Mouse (Mus musculus) hindbrain, embryonic 10.5 days (tissue): ENCODE measurements around the gene Fchsd2. TPM values are rescaled to one million over a fixed set of nuclear protein-coding genes. Genes with fewer than 3 reads are reported as not detected.

Source experiments
- DNase-seq: peaks from one replicate; pipeline ENCODE4 v3.0.0-alpha.2; 2017; ENCODE audit warnings: low spot score
- H3K27ac ChIP-seq: fragments of 300-500 bp; sonication (generic); 2 replicates; pipeline ENCODE4 v1.5.1; 2016; ENCODE audit warnings: mild to moderate bottlenecking, moderate library complexity
- H3K27me3 ChIP-seq: fragments of 300-500 bp; sonication (generic); 2 replicates; pipeline ENCODE4 v1.6.1; 2016; ENCODE audit warnings: mild to moderate bottlenecking; ENCODE audit not compliant: poor library complexity, insufficient read depth, severe bottlenecking
- H3K36me3 ChIP-seq: fragments of 300-500 bp; sonication (generic); 2 replicates; pipeline ENCODE4 v1.6.1; 2016; ENCODE audit warnings: mild to moderate bottlenecking, moderate library complexity
- H3K4me1 ChIP-seq: fragments of 300-500 bp; sonication (generic); replicated peaks from 2 replicates; pipeline ENCODE4 v1.6.1; 2016; ENCODE audit warnings: mild to moderate bottlenecking
- H3K4me3 ChIP-seq: fragments of 300-500 bp; sonication (generic); 2 replicates; pipeline ENCODE4 v1.5.1; 2016; ENCODE audit warnings: mild to moderate bottlenecking, moderate library complexity
- H3K9me3 ChIP-seq: fragments of 300-500 bp; sonication (generic); 2 replicates; pipeline ENCODE4 v1.6.1; 2016; ENCODE audit warnings: mild to moderate bottlenecking, moderate library complexity
- WGBS: fragments of 180-500 bp; shearing (Covaris S2); methylation state at CpG from one replicate; pipeline ENCODE4 v1.1.7; 2016; 5-methylcytosine and 5-hydroxymethylcytosine counted together
- polyA plus RNA-seq: library from polyadenylated mRNA; unstranded; fragments of >200 nt; fragmentation: Nextera tagmentation; extraction: Ambion mirVana; gene quantifications from 2 replicates; pipeline ENCODE4 v1.2.1, GENCODE M21; 2016

Gene Fchsd2
- polyA plus RNA-seq, 1 experiment from 2014 or later: 20.9 TPM

DNA sequence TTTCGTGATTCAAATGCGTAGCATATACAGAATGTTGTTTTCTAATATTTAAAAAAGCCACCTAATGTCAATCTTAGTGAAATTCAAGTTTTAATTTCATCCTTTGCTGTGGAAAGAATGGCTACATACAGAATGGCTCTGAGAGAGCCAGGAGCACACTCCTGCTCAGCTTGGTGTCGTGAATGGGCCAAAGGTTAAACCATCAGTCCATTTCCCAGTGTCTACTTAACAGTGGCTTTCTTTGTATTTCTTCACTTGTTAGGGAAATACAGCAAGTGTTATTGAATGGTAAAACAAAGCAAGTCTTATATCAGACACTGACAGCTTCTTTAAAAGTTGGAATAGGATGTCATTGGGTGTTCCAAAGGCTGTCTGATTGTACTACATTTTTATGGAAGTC lies 80.7 kb downstream of the Fchsd2 start:
- Histone ChIP-seq H3K9me3 (no peaks in the 10 kb centered on the region), H3K27me3 (no peaks in the 10 kb centered on the region), H3K4me3 (no peak overlapping the region), H3K4me1 (peaks cover 14% of the 10 kb centered on the region), H3K36me3 (no peaks in the 10 kb centered on the region; the same call in 1 of the 2 replicates), H3K27ac (no peak overlapping the region)
- WGBS: 64% methylated on average over 3 of the region's 3 CpGs
- DNase-seq: no peak

DNA sequence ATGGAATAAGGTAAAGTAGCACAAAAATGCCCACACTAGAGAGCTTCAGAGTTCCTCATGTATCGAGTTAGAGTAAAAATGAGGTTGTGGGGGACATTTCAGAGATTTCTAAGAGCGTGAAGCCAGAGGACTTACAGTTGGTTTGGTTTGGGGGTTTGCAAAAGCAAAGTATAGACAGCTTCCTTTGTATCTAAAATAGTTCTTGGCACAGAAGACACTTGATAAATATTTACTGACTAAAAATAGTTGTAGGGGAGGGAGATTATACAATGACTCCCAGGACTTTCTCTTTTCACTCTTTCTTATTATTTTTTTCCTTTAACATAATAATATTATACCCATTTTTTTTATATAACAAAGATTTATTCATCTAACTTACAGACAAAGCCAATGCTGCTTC lies 86.1 kb downstream of the Fchsd2 start:
- 95% methylated on average over 2 of the region's 2 CpGs for WGBS

DNA sequence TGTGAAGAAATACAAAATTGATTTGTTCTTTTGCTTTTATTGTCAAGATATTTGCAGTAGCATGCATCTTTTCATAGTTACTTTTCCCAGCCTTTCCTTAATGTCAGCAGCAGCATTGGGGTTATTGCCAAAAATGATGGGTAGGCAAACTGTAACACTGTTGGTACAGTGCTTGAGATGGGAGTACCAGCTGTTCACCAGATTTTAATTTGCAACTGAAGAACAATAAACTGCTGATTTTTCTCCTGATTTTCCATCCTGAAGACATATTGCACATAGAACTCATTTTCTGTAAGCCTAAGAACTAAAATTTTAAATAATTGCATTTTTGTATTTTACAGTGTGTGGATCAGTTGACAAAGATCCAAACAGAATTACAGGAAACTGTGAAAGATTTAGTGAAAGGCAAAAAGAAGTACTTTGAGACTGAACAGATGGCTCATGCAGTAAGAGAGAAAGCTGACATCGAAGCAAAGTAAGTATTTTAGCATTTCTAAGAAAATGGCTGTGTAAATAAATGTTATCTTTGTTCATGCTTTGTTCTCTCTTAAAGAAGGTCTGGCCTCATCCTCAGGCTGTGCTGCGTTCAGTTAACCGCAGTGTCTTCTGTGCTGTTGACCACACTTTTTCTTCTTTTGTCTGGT lies 98.8 kb downstream of the Fchsd2 start:
- Histone ChIP-seq H3K36me3 (peaks cover 26% of the 10 kb centered on the region), H3K4me3 (no peak overlapping the region), H3K9me3 (no peaks in the 10 kb centered on the region), H3K27ac (no peak overlapping the region), H3K27me3 (no peaks in the 10 kb centered on the region), H3K4me1 (no peaks in the 10 kb centered on the region)
- no peak for DNase-seq
- 93% methylated on average over 3 of the region's 3 CpGs for WGBS

More for the DNA sequence above, 86.1 kb downstream of the Fchsd2 start:
- Histone ChIP-seq H3K36me3 (peaks cover 3% of the 10 kb centered on the region; the same call in 1 of the 2 replicates), H3K4me3 (no peak overlapping the region), H3K9me3 (no peaks in the 10 kb centered on the region), H3K27ac (no peak overlapping the region), H3K27me3 (no peaks in the 10 kb centered on the region), H3K4me1 (peaks cover 2% of the 10 kb centered on the region)
- no peak for DNase-seq

DNA sequence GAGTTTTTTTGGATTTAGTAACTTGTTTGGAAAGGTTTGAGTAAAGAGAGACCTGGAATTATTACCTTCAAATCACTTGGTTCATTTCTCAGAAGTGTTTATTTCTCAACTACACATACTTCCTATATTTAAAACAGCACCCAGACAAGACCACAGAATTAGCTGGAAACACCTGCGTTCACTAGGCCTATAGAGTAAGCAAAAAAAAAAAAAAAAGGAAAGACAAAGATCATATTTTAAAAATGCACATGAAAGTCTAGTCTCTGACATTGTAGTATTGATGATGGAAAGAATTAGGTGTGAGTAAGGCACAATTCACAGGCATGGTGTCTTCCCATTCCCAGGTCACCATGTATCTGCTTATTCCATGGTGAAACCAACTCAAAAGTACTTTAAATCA lies 118.2 kb downstream of the Fchsd2 start:
- H3K9me3 ChIP-seq: no peaks in the 10 kb centered on the region
- H3K27ac ChIP-seq: no peak overlapping the region
- no peak for DNase-seq
- H3K36me3 ChIP-seq: peaks cover 5% of the 10 kb centered on the region; the same call in 1 of the 2 replicates
- no peaks in the 10 kb centered on the region for H3K27me3 ChIP-seq
- 90% methylated on average over 1 of the region's 1 CpGs for WGBS
- no peaks in the 10 kb centered on the region for H3K4me1 ChIP-seq
- H3K4me3 ChIP-seq: no peak overlapping the region

DNA sequence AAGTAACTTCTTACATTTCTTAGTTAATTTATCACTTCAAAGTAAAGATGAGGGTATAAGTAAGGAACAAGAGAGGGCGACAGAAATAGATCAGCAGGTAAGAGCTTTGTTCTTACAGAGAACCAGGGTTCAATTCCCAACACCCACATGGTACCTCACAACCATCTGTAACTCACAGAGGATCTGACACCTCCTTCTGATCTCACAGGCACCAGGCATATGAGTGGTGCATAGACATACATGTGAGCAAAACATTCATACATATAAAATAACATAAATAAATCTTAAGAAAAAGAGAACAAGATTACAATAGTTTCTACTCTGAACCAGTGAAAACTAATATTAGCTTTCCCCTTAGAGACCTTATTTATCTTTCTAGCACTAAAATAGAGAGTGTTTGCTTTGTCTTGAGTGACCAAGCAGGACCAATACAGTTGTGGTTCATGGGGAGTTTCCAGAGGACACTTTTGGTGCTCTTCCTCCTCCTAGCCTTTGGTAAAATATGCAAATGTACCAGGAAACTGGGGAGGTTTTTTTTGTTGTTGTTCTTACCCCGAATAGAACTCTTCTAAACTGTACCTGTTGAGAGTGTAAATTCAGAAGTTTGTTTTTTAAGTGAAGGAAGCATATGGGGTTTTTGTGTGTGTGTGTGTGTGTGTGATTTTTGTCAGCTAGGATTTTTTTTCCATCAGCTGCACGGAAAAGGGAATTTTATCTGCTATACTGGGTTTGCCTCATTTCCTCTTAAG lies 121.0 kb downstream of the Fchsd2 start:
- Histone ChIP-seq H3K27me3 (no peaks in the 10 kb centered on the region), H3K9me3 (no peaks in the 10 kb centered on the region), H3K27ac (no peak overlapping the region), H3K4me3 (no peak overlapping the region), H3K36me3 (peaks cover 5% of the 10 kb centered on the region; the same call in 1 of the 2 replicates), H3K4me1 (no peaks in the 10 kb centered on the region)
- WGBS: 87% methylated on average over 3 of the region's 3 CpGs
- DNase-seq: no peak

DNA sequence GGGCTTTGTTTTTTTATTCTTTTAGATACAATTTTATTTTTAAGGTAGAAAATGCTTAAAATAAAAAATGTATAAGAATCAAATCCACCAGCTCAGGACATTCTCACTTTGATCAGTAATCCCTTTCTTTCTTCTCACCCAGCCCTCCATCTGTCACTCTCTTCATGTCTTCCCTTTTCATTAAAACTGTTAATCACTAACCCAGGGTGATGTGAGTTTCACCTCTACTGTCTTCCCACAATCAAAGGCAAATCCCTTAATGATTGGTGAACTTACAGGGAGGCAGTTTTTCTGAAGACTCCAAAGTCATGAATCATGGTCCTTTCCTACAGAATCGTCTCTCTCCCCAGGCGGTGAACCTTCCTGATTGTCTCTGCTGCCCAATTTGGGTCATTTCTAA lies 124.1 kb downstream of the Fchsd2 start:
- Histone ChIP-seq H3K9me3 (no peaks in the 10 kb centered on the region), H3K4me3 (no peak overlapping the region), H3K27me3 (no peaks in the 10 kb centered on the region), H3K4me1 (no peaks in the 10 kb centered on the region), H3K36me3 (peaks cover 5% of the 10 kb centered on the region; the same call in 1 of the 2 replicates), H3K27ac (no peak overlapping the region)
- 87% methylated on average over 2 of the region's 2 CpGs for WGBS
- DNase-seq: no peak

DNA sequence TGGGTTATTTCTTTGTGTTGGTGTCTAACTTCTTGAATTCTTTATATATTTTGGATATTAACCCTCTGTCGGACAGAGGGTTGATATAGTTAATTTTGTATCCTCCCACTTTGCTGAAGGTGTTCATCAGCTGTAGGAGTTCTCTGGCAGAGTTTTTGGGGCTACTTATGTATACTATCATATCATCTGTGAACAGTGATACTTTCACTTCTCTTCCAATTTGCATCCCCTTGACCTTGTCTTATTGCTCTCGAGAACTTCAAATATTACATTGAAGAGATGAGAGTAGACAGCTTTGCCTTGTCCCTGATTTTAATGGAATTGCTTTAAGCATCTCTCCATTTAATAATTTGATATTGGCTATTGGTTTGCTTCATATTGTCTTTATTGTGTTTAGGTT lies 130.8 kb downstream of the Fchsd2 start:
- Histone ChIP-seq H3K36me3 (no peaks in the 10 kb centered on the region), H3K9me3 (no peaks in the 10 kb centered on the region), H3K27me3 (no peaks in the 10 kb centered on the region), H3K4me3 (no peak overlapping the region), H3K4me1 (no peaks in the 10 kb centered on the region), H3K27ac (no peak overlapping the region)
- no peak for DNase-seq
- 93% methylated on average over 2 of the region's 2 CpGs for WGBS

DNA sequence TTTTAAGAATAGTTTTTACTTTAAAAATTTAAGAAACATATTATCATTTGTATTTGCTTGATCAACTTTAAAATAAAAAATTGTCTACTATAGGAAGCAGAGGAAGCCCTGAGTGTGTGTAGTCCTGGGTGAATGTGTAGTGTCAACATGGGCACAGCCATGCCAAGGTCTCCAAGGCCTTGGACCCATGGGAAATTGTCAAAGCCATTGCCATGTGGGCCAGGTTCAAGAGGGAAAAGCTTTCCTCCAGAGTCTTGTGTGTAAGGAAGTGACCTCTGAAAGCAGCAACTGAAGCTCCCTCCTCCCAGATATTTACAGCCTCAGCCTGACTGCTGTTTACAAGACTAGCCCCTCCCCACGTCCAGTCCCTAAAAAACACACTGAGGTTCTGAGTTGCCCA lies 136.7 kb downstream of the Fchsd2 start:
- Histone ChIP-seq H3K36me3 (no peaks in the 10 kb centered on the region), H3K27me3 (no peaks in the 10 kb centered on the region), H3K4me1 (no peaks in the 10 kb centered on the region), H3K4me3 (no peak overlapping the region), H3K27ac (no peak overlapping the region), H3K9me3 (no peaks in the 10 kb centered on the region)
- no peak for DNase-seq
- WGBS: 77% methylated on average over 1 of the region's 1 CpGs

DNA sequence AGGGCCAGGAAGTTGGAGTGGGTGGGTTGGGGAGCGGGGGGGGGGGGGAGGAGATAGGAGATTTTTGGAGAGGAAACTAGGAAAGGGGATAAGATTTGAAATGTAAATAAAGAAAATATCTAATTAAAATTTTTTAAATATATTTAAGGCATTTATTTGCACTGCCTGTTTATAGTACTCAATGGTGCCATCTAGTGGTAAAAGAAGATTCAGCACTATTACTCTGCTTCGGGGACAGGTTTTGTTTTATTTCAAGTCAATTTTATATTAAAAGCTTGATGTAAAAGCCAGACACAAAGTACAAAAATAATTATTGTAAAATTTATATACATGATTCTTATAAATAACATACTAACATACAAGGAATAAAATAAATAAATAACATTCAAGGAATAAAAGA lies 138.8 kb downstream of the Fchsd2 start:
- Histone ChIP-seq H3K4me1 (no peaks in the 10 kb centered on the region), H3K36me3 (peaks cover 5% of the 10 kb centered on the region; the same call in 1 of the 2 replicates), H3K4me3 (no peak overlapping the region), H3K27ac (no peak overlapping the region), H3K27me3 (no peaks in the 10 kb centered on the region), H3K9me3 (no peaks in the 10 kb centered on the region)
- DNase-seq: no peak
- 47% methylated on average over 2 of the region's 2 CpGs for WGBS

DNA sequence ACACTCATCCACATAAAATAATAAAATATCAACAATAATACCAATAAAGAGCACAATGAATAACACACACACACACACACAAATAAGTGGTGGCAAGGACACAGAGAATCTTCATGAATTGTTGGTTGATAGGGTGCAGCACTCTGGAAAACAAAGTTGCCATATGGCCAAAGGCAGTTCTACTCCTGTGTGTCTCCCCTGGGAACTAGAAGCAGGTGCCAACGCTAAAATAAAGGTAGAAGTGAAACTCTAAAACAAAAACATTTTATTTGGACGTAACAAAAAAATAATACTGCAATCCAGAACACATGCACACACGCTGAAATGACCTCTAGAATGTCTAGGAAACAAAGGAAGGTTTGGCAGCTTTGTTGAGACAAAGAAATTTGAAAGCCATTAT lies 140.1 kb downstream of the Fchsd2 start:
- Histone ChIP-seq H3K36me3 (peaks cover 5% of the 10 kb centered on the region; the same call in 1 of the 2 replicates), H3K4me3 (no peak overlapping the region), H3K27me3 (no peaks in the 10 kb centered on the region), H3K4me1 (no peaks in the 10 kb centered on the region), H3K27ac (no peak overlapping the region), H3K9me3 (no peaks in the 10 kb centered on the region)
- WGBS: 71% methylated on average over 3 of the region's 3 CpGs
- no peak for DNase-seq

DNA sequence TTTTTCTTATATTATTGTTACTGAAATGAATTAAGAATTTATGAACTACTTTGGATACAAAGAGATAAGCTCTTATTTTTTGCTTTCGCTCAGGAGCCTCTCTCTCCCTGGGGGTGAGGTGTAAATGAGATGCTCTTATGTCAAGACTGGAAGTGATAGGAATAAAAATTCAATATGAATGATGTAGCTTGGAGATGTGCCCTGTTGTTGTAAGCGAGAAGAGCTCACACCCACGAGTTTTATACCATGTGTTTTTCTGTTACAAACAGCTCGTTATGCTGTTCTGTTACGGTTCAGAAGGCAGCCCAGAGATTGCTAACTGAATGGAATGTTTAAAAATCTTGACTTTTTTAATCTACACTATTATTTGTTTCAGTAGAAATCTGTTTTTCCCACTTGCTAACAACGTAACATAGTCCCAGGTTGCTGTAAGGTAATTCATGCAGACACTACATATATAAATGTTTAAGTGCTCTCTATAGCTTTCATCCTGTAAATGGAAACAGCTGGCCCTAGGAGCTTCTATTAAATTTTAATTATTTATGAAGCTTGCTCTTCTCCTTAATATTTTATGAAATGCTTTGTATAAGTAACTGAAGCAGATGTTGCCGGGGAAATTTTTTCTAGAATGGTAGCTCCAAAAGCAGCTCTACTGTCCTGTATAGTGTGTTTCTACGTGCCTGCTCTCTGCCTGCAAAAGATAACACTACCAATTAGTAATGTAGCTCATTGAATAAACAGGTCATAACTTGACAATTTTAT lies 144.2 kb downstream of the Fchsd2 start:
- Histone ChIP-seq H3K27me3 (no peaks in the 10 kb centered on the region), H3K4me3 (no peak overlapping the region), H3K27ac (no peak overlapping the region), H3K9me3 (no peaks in the 10 kb centered on the region), H3K36me3 (peaks cover 20% of the 10 kb centered on the region), H3K4me1 (no peaks in the 10 kb centered on the region)
- 89% methylated on average over 8 of the region's 8 CpGs for WGBS
- no peak for DNase-seq

DNA sequence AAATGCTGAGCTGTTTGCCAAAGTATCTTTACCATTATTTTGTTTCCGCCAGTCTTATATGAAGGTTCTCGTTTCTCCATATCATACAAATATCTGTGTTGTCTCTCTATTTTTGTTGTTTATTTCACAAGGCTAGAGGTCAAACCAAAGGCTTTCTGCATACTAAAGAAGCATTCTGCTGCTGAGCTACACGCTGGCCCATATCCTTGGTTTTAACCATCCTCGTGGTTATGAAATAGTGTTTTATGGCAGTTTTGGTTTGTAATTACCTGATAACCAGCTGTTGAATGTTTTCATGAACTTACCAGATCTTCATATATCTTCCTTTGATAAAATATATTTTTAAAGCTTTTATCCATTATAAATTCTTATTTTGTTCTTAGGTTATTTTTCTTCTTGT lies 156.1 kb downstream of the Fchsd2 start:
- Histone ChIP-seq H3K9me3 (no peaks in the 10 kb centered on the region), H3K27me3 (no peaks in the 10 kb centered on the region), H3K27ac (no peak overlapping the region), H3K36me3 (peaks cover 33% of the 10 kb centered on the region), H3K4me1 (no peaks in the 10 kb centered on the region), H3K4me3 (no peak overlapping the region)
- WGBS: 93% methylated on average over 4 of the region's 4 CpGs
- no peak for DNase-seq

DNA sequence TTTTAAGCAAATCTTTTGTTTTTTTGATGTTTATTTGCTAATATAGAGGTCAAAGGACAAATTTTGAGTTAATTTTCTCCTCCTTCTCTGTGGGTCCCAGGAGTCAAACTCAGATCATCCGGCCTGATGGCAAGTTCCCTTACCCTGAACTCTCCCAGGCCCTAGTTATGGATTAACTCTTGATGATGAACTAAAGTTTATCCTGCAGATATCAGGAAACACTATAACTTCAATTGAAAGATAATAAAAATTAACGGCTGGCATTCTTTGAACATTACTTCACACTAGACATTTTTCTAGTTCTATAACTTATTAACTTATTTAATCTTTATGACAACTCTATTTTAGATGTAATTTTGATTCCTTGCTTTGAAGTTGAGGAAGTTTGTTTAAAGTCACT lies 156.5 kb downstream of the Fchsd2 start:
- Histone ChIP-seq H3K27me3 (no peaks in the 10 kb centered on the region), H3K9me3 (no peaks in the 10 kb centered on the region), H3K4me1 (no peaks in the 10 kb centered on the region), H3K27ac (no peak overlapping the region), H3K36me3 (peaks cover 37% of the 10 kb centered on the region), H3K4me3 (no peak overlapping the region)
- DNase-seq: no peak
- 86% methylated on average over 2 of the region's 2 CpGs for WGBS
